Mouse (Mus musculus): ENCODE data around the gene Slc9a1. TPM values are rescaled to one million over a fixed set of nuclear protein-coding genes. Genes with fewer than 3 reads are reported as not detected.

The Slc9a1 gene
- 10 to 100 TPM; 48.6 to 54.2 TPM for total RNA-seq (2021)
- long read RNA-seq, experiment 1, partial matches to known transcripts, result 2 of 17 reads
- long read RNA-seq, experiment 1, other reads (novel, unspliced or antisense), result 15 of 17 reads
- long read RNA-seq, experiment 2, full-length matches to known transcripts, result 1 of 15 reads
- long read RNA-seq, experiment 2, partial matches to known transcripts, result 5 of 15 reads
- long read RNA-seq, experiment 2, other reads (novel, unspliced or antisense), result 9 of 15 reads

DNA sequence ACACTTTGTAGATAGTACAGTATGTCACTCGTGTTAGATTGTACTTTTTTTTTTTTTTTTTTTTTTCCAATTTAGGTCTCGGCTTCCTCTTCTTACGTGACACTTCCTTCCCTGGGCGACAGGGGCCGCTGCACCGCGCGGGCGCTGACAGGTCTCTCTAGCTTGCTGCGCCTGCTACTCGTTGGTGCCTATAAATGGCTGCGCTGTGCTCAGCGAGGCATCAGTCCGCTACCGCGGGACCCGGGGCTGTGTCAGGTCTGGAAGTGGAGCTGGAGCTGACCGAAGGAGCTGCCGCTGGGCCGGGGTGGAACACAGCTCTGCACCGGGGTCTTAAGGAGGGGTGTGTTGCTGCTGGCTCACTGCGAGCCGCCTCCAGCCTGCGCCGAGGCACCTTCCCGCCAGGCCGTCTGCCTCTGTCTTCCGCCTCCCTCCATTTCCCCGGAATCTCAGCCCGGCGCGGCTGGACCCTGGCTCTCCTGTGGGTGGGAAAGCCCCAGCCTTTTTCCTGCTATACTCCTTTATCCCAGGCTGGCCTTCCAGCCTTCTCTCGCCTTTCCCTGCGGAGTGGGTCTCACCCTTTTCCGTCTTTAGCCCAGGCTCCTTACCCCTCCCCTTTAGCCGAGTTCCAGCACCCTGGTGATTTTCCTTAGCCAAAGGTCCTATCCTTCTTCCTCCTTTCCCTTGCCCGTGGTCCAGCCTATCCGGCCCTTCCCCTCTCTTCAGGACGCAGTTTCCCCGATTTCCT, at the start of gene Slc9a1:
Slc9a1 (plus strand) TSS at position 154 of the 745 bp plus-strand sequence.
- DNase-seq, result peak; percentile 95 to 96

DNA sequence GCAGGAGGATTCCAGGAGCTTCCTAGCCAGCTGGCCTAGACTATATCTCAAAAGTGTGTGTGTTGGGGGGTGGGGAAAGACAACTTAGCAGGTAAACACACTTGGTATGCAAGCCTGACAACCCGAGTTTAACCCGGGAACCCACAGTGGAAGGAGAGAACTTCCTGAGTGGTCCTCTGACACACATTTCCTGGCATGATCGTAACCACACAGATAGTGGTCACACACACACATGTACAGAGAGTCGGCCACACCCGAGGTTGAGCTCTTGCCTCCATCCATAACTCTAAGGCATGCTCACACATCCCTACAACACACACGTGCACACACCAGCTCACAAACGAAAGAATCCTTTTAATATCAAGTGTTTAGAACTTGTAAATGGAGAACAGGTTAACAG, 41.4 kb upstream of the Slc9a1 start:
- DNase-seq, result no peak

DNA sequence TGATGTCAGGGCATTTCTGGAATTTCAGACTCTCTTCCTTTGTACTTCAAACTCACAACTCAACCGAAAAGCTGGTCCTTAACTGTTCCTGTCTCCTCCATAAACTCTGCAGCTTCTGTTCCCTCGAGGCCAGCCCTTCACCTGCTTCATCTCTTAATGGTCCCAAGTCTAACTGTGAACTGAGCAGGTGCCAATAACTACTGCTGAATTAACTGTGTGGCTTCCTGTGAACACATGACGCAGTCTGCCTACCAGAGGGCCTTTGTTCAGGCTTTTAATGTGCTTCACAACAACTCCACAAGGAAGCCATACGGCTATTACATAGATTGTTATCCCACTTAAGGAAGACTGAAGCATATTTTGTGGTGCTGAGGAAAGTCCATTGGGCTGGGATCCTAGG, 39.2 kb upstream of the Slc9a1 start:
- DNase-seq, result no peak

DNA sequence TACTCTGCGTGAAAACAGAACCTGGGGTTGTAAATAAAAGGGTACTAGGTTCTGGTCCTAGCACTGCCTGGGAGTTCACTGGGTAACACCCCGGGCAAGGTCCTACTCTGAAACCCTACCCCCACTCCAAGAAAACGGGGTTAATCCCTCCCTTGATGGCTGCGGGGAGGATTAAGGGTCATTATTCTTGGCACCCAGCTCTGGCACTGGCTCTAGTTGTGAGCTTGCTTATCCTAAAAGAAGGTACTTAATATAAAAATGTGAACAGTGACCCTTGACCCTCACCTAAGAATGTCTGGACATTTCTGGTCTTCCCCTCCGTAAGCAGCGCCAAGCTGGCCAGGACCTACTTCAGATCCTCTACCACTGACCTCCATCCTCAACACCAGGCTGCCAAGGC, 36.2 kb upstream of the Slc9a1 start:
- no peak for DNase-seq

DNA sequence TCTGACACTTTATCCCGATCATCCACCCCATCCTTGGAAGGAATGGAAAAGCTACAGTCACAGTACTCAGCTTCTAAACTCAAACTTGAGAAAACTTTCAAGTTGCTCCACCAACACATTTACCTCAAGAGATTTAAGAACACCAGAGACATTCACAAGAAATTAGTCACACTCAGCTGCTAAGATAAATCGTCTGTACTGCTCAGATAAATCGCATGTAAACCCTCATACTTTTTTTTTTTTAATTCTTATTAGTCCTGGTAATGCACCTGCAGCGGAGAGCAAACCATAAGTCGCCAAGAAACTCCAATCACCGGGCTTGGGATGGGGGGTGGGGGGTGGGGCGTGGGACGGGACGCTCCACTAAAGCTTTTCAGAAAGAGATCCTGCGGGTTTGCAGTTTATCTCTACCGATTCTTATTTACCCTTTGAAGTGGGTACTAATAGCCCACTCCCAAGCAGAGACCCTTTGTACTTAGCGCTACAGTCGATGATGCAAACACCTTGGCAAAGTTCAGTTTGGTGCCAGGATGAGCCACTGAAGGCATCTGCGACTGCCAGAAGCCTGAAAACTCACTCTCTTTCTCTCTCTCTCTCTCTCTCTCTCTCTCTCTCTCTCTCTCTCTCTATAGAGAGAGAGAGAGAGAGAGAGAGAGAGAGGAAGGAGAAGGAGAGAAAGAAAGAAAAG, 31.5 kb upstream of the Slc9a1 start:
- no peak for DNase-seq

DNA sequence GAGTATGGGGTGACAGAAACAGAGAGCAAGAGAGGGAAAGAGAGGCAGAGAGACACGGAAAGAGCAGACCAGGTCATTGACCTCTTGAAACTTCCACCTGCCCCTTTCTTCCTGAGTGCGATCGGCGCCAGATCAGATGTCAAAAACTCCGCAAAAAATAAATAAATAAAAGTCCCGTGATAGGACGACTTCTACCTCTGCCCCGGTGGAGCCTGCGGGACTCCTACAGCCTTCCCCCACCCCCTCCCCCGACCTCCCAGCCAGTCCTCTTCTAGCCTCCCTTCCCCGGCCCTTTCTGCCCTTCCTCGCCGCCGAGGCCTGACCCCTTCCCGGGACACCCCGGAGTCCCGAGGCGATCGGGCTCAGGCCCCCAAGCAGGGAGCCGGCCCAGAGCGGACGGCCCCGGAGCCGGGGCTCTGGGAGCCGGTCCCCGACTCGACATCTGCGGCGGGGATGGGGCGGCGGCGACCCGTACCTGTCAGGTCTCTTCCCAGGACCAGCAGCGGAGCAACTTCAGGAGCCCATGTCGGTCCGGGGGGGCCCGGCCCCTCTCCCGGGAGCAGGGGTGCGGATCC, 30.9 kb upstream of the Slc9a1 start:
- DNase-seq, result no peak

DNA sequence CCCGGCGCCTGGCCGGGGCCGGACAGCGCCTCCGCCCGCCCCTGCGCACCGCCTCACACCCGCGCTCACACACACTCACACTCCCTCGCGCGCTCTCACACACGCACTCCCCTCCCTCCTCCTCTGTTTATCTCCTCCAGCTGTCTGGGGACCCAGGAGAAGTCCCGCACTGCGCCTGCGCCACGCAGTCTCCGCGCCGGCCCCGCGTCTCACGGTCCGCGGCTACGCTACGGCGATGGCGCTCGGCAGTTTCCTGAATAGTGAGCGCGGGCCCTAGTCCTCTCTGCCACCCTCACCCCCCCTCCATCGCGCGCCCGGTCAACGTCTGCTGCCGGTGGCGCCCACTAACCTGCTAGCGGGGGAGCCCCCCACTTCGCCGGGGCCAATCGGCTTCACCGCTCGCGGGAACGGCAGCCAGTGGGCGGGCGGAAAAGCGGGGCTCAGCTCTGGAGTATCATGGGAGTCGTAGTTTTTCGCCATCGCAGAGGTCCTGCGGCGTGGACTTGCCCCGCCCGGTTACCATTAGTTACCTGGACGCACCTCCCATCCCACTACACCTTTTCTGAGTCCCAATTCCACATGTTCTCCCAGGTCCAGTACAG, 30.3 kb upstream of the Slc9a1 start:
- DNase-seq, result peak; percentile 99

DNA sequence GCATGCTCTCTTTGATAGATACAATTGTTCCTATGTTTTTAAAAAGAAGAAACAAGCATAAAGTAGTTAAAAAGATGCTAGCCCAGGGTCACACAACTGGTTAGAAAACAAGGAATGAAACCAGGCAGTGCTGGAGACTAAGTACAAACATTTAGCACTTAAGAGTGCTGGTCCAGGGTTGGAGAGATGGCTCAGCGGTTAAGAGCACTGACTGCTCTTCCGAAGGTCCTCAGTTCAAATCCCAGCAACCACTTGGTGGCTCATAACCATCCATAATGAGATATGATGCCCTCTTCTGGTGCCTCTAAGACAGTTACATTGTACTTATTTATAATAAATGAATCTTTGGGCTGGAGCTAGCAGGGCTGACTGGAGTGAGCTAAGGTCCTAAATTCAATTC, 29.3 kb upstream of the Slc9a1 start:
- DNase-seq, result no peak

DNA sequence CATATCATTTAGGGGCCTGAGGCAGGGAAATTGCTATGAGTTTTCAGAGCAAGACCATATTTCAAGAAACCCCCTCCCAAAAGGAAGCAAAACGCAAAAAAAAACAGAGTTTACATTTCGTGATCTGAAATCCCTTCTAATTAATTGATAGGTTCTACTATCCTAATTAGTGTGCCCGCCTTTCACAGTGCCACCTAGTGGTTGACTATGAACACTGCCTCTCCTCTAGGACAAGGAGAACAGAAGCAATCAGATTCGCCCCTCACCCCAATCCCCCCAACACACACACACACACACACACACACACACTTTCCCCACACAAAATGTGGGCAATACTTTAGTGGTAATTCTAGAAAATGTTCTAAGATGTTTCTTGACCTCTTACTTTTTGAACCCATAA, 25.4 kb upstream of the Slc9a1 start:
- DNase-seq, result peak; percentile 28 to 47

DNA sequence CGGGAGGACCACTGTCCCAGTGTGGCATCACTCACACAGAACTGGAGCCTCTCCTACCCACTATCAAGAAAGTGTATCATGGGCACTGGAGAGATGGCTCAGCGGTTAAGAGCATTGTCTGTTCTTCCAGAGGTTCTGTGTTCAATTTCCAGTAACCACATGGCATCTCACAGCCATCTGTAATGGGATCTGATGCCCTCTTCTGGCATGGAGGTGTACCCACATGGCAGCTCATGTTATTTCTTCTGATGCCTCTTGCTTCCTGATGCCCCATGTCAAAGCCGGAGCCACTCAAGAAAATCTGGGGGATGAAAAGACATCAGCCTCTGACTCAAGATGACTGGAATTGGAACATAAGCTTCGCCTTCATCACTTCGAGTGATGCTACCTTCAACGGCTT, 23.8 kb upstream of the Slc9a1 start:
- DNase-seq, result no peak

DNA sequence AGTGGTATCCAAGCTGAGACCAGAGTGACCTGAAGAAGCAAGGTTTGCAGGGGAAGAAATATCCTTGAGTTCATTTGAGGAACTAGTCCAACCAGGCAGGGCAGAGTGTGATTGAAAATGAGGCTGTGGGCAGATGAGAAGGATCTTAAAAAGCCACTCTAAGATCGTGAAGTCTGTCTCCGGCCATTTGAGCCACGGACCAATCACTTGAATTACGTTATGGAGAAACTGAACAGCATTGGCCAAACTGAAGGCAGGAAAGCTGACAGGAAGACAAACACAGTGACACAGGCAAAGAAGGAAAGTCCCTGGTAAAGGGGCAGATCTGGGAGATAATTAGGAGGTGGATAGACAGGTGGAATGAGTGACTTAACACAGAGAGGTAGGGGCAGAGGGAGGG, 22.9 kb upstream of the Slc9a1 start:
- DNase-seq, result no peak

DNA sequence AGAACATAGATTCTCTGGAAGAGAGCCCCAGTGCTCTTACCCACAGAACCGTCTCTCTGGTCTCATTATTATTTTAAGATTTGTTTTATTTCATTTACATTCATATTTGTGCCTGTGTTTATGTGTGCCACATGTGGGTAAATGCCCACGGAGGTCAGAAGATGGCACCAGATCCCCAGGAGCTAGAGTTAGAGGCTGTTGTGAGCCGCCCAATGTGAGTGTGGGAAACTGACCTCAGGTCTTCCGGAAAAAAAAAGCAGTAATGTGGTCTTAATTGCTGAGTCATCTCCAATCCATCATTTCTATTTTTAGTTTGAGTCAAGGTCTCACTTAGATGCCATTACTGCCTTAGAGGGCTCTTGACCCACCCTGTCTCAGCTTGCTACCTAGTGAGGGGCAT, 21.9 kb upstream of the Slc9a1 start:
- peak; percentile 46 to 60 for DNase-seq

DNA sequence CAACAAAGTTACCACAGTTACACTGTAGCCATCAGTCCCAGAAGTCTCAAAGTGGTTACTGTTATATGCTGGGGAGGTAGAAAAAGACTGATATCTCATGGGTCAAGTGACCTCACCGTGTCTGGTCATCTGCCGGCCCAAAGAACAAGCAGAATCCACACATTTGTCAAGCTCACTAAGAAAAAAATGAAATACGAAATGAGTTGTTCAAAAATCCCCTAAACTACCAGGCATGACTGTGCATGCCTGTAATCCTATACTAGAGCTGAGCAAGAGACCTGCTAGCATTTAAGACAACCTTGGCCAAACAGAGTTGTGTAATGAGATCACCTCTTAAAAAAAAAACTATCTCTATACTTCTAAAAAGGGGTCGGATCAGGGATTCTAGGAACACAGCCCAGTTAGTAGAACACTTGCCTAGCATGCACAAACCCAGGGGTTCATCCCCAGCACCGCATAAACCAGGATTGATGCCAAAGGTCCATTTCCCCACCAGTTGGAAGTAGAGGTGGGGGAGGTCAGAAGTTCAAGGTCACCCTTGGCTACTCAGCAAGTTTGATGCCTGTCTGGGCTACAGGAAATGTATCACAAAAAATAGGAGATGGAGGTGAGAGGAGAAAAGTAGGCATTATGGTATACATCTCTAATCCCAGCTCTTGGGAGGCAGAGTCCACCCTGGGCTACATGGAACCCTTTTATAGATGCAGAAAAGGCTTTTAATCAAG, 21.3 kb upstream of the Slc9a1 start:
- peak; percentile 12 to 22 for DNase-seq

DNA sequence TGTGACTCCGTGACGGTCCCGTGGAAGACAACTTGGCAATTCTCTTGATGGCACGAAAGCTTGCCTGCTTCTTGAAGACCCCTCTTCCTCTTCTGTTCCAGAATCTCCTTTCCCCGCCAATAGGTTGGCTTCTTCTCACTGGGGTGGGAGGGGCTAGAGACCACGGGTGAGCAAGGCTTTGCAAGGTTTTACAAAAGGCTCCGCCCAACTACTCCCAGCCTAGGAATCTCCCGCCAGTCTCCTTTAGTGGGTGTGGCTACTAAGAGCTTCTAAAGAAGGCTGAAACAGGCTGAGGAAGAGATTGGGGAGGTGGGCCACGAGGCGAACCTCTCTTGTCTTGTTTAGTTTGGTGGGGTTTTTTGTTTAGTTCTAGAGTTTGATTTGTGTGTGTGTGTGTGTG, 16.7 kb upstream of the Slc9a1 start:
- DNase-seq, result no peak

DNA sequence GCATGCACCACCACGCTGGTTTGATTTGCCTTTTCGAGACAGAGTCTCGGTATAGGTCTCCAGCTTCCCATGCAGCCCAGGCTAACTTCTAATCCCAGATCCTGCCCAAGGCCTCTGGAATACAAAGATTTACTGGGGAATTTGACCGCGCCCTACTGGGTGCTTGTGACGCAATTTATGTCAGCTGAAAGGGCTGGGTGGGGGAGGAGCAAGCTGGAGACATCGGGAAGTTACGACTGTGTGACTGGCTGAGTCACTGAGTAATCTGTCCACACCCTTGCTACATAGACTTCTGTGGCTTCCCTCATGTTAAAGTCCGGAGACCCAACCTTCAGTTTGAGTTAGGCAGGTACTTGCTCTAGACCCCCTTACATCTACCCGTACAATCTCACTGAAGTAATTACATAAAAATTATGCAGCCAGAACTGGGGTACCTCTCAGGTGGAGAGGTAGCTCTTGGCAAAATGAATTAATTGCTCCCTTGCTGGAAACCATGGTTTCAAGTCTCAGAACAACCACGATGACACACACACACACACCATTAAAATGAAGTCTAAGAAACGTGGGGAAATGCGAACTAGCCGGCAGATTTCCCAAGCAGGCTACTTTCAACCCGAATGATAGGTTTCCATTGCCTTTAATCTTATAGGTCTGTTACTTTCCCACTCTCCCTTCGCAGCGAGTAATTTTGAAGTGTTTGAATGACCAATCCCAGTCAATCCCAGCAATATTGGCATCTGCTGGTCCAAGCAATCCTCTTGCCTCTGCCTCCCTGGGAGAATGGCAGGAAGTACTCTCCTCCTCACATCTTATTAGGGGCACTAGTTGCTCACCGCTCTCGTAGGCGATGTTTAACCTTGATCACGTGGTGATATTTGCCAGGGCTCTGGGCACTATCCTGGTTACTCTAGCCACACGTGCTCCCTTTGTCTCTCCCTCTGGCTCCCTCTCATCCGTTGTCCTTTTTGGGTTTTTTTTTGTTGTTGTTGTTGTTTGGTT, 15.8 kb upstream of the Slc9a1 start, which contains the start of gene Wdtc1:
Wdtc1 (minus strand) TSS at position 115 of the 999 bp plus-strand sequence.
- DNase-seq, result peak in 1 of 2 experiments; percentile 63

DNA sequence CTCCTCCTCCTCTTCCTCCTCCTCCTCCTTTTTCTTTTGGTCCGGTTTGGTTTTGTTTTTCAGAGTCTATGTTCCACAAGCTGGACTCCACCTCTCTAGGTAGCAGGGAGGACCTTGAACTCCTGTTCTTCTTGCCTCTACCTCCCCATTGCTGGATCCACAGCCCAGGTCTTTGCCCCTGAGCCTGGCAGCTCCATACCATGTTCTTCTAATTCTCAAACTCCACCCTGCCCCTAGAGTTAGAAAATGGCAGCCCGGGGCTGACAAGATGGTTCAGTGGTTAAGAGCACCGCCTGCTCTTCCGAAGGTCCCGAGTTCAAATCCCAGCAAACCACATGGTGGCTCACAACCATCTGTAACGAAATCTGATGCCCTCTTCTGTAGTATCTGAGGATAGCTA, 14.9 kb upstream of the Slc9a1 start:
- DNase-seq, result no peak

DNA sequence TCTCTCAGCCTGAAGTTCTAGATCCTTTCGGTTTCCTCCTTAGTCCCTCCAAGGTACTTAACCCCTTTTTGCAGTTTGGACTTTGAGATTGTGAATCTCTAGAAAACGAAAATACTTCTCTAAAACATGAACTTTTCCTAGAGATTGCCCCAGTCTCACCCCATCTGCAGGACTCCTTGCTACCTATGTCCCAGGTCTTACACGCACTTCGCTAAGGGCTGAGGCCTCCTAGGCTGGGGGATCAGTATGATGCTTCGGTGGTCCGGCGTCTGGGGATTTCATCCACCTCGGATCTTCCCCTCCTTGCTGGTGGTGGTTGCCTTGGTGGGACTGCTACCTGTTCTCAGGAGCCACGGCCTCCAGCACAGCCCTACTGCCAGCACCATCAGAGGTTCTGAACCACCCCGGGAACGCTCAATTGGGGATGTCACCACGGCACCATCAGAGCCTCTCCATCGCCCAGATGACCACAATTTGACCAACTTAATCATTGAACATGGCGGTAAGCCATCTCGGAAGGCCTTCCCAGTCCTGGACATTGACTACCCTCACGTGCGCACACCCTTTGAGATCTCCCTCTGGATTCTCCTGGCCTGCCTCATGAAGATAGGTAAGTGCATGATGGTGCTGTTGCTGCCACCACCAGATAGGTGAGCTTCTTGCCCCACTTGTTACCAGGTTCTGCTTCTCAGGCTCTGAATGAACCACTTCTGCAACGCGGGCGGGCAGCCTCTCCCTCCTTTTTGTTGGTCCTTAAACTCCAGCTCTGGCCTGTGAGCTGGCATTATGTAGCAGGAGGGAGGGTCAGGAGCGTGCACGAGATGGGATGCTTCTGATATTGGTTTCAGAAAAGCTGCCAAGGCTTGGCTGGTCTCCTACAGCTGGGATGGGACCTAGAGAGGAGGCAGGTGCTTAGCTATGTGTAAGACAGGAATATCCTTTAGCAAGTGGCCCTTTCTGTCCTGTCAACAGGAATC, 1.1 kb downstream of the Slc9a1 start:
- DNase-seq, result no peak

DNA sequence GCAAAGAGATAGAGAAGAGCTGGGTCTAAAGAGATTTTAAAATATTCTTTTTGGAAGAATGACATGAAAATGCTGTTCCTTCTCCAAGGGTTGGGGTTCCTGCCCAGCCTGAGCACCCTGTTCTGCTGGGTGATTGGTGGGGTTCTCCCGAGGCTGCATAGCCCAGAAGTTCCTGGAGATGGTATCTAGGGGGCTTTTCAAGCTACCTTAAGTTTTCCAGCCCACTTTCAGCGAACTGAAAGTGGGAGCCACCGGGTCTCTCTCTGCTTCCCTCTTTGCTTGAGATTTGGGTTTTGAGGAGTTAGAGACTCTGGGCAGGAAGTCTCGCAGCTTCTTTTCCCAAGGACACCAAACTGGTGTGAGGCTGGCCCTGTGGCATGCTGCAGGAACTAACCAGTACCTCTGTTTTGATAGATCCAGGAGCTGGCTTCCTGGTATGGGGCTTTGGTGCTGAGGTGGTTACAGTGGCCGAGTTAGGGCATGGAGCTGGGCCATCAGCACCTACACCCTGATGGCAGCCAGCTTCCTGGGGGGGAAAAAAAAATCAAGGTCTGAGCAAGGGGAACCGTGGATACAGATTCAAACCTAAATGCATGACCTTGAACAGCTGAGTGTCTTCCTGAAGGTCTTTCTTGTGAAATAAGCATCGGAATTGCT, 2.2 kb downstream of the Slc9a1 start:
- peak in 1 of 2 experiments; percentile 32 for DNase-seq

DNA sequence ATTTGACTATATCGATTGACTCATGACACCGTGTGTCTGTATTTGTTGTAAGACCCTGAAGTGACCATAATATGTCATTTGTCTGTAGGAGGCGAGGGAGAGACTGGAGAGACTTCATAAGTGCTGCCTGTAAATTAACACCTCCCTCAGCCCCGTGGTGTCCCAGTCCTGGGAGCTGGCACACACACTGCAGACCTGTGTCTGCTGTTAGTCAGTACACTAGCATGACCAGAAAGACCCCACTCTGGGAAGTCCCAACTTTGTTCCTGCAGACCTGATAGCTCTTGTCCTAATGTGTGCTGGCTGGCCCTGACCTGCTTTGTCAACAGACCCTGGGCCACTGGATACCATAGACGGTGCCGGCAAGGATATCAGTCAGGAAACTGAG, 2.8 kb downstream of the Slc9a1 start:
- peak in 1 of 2 experiments; percentile 28 for DNase-seq

Data from adrenal gland, postnatal 36 days (tissue).